Mouse (Mus musculus): ENCODE measurements around the gene Foxf2. TPM values are rescaled to one million over a fixed set of nuclear protein-coding genes. Genes with fewer than 3 reads are reported as not detected.

The Foxf2 gene
- 3.5 and 3.9 TPM in 2 replicates for polyA plus RNA-seq (2016; fragmentation: Nextera tagmentation; extraction: Ambion mirVana)

GRCm38 (mm10) chr13:31625333-31626101 lies at the start of gene Foxf2:
Foxf2 (plus strand) TSS chr13:31625816.
- DNase-seq (ENCODE audit: extremely low spot score, low spot score): peak; percentile 39
- Histone ChIP-seq H3K4me3 (peak within 1 kb of the TSS; percentile 55), H3K36me3 (replicated peaks) (no peaks in the 10 kb centered on the region), H3K4me1 (peaks cover 55% of the 10 kb centered on the region), H3K27ac (peak within 1 kb of the TSS; percentile 73), H3K9me3 (no peaks in the 10 kb centered on the region), H3K27me3 (ENCODE audit: poor library complexity, severe bottlenecking) (peaks cover 100% of the 10 kb centered on the region)
- under 1% methylated on average over 64 of the region's 74 CpGs for WGBS

- Histone ChIP-seq H3K9me3 (no peaks in the 10 kb centered on the region), H3K27ac (no peak overlapping the region), H3K27me3 (ENCODE audit: poor library complexity, severe bottlenecking) (peaks cover 3% of the 10 kb centered on the region; the same call in 1 of the 2 replicates), H3K4me1 (peaks cover 24% of the 10 kb centered on the region), H3K4me3 (no peak overlapping the region), H3K36me3 (replicated peaks) (no peaks in the 10 kb centered on the region)
- DNase-seq (ENCODE audit: extremely low spot score, low spot score): no peak
- 62% methylated on average over 4 of the region's 4 CpGs for WGBS
Measured at GRCm38 (mm10) chr13:31576696-31577095, 48.9 kb upstream of the Foxf2 start.

- no peak for DNase-seq (ENCODE audit: extremely low spot score, low spot score)
- H3K4me3 ChIP-seq: no peak overlapping the region
- no peaks in the 10 kb centered on the region for H3K9me3 ChIP-seq
- H3K27me3 ChIP-seq (ENCODE audit: poor library complexity, severe bottlenecking): peaks cover 3% of the 10 kb centered on the region; the same call in 1 of the 2 replicates
- H3K4me1 ChIP-seq: peaks cover 24% of the 10 kb centered on the region
- no peak overlapping the region for H3K27ac ChIP-seq
- WGBS: 30% methylated on average over 6 of the region's 6 CpGs
- no peaks in the 10 kb centered on the region for H3K36me3 ChIP-seq (replicated peaks)
Measured at GRCm38 (mm10) chr13:31577576-31577975, 48.0 kb upstream of the Foxf2 start.

- H3K9me3 ChIP-seq: no peaks in the 10 kb centered on the region
- H3K27ac ChIP-seq: no peak overlapping the region
- 43% methylated on average over 10 of the region's 10 CpGs for WGBS
- H3K36me3 ChIP-seq (replicated peaks): no peaks in the 10 kb centered on the region
- DNase-seq (ENCODE audit: extremely low spot score, low spot score): peak; percentile 18
- H3K4me3 ChIP-seq: no peak overlapping the region
- H3K4me1 ChIP-seq: peaks cover 24% of the 10 kb centered on the region
- peaks cover 3% of the 10 kb centered on the region; the same call in 1 of the 2 replicates for H3K27me3 ChIP-seq (ENCODE audit: poor library complexity, severe bottlenecking)
Measured at GRCm38 (mm10) chr13:31578389-31578788, 47.2 kb upstream of the Foxf2 start.

DNA sequence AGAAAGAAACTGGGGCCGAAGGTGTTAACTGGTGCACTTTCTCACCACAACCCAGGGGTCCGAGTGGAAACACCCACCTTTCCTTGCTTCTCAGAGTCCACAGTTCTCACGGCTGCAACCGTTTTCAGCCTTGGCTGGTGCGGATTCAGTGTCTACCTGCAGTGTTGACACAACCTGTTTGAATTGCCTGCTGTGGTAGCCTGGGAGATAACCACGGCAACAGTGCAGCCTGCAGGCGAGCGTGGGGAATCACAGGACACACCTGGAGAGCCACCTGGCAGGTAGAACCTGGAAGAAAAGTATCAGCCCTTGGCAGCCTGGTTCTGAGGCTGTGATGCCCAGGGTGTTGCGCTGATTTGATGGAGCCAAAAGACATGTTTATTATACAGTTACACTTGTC lies 45.8 kb upstream of the Foxf2 start:
- DNase-seq (ENCODE audit: extremely low spot score, low spot score): no peak
- Histone ChIP-seq H3K27me3 (ENCODE audit: poor library complexity, severe bottlenecking) (peaks cover 3% of the 10 kb centered on the region; the same call in 1 of the 2 replicates), H3K9me3 (no peaks in the 10 kb centered on the region), H3K36me3 (replicated peaks) (no peaks in the 10 kb centered on the region), H3K27ac (no peak overlapping the region), H3K4me3 (no peak overlapping the region), H3K4me1 (peaks cover 24% of the 10 kb centered on the region)
- WGBS: 67% methylated on average over 9 of the region's 9 CpGs

DNA sequence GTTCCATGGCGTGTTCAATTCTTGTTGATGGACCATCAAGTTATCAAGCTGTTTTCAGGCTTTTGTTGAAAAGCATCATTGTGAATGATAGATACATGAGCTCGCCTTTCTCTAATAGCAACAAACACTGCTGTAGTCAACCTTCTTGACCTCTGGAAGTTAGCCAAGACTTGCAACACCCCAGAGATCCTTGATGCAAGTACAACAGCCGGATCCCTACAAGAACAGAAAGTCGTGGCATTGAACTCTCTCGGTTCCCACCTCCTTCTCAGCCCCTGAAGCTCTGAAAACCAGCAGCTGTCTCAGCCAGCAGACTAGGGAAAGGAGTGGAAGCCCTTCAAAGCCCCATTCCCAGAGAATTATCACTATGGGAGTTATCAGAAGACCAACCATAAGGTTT lies 38.3 kb upstream of the Foxf2 start:
- 82% methylated on average over 5 of the region's 5 CpGs for WGBS
- Histone ChIP-seq H3K36me3 (replicated peaks) (no peaks in the 10 kb centered on the region), H3K9me3 (no peaks in the 10 kb centered on the region), H3K27ac (no peak overlapping the region), H3K4me1 (no peaks in the 10 kb centered on the region), H3K27me3 (ENCODE audit: poor library complexity, severe bottlenecking) (no peaks in the 10 kb centered on the region), H3K4me3 (no peak overlapping the region)
- DNase-seq (ENCODE audit: extremely low spot score, low spot score): no peak

DNA sequence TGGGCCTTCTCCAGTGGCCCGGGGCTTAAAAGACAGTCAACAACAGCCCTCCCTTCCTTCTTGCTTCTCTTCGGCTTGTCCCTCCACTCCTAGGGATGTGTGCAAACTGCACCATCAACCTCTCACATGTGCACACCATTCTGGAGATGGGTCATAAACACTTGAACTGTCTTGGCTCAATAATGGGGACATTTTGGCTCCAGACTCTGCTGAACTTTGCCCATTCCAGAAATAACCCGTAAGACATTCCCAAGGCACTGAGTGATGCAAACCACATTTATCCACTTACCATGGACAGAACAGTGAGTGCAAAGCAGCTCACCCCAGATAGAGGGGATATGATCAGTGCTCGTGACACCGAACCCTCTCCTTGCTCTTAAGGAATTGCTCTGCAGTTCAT lies 26.0 kb upstream of the Foxf2 start:
- no peaks in the 10 kb centered on the region for H3K9me3 ChIP-seq
- DNase-seq (ENCODE audit: extremely low spot score, low spot score): no peak
- H3K27me3 ChIP-seq (ENCODE audit: poor library complexity, severe bottlenecking): no peaks in the 10 kb centered on the region
- 86% methylated on average over 5 of the region's 5 CpGs for WGBS
- no peaks in the 10 kb centered on the region for H3K4me1 ChIP-seq
- no peaks in the 10 kb centered on the region for H3K36me3 ChIP-seq (replicated peaks)
- H3K27ac ChIP-seq: no peak overlapping the region
- no peak overlapping the region for H3K4me3 ChIP-seq

GRCm38 (mm10) chr13:31603964-31604363 lies 21.7 kb upstream of the Foxf2 start:
- no peaks in the 10 kb centered on the region for H3K9me3 ChIP-seq
- no peak overlapping the region for H3K4me3 ChIP-seq
- H3K36me3 ChIP-seq (replicated peaks): no peaks in the 10 kb centered on the region
- no peak overlapping the region for H3K27ac ChIP-seq
- H3K4me1 ChIP-seq: no peaks in the 10 kb centered on the region
- 83% methylated on average over 6 of the region's 6 CpGs for WGBS
- 0 out of 2 replicates have a peak, but pooled peaks cover 3% of the 10 kb centered on the region for H3K27me3 ChIP-seq (ENCODE audit: poor library complexity, severe bottlenecking)
- no peak for DNase-seq (ENCODE audit: extremely low spot score, low spot score)

- Histone ChIP-seq H3K4me1 (peaks cover 27% of the 10 kb centered on the region), H3K4me3 (no peak overlapping the region), H3K36me3 (replicated peaks) (no peaks in the 10 kb centered on the region), H3K9me3 (no peaks in the 10 kb centered on the region), H3K27me3 (ENCODE audit: poor library complexity, severe bottlenecking) (peaks cover 98% of the 10 kb centered on the region), H3K27ac (no peak overlapping the region)
- WGBS: 1% methylated on average over 38 of the region's 38 CpGs
- DNase-seq (ENCODE audit: extremely low spot score, low spot score): peak; percentile 31
Measured at GRCm38 (mm10) chr13:31614724-31615465, 10.7 kb upstream of the Foxf2 start.

DNA sequence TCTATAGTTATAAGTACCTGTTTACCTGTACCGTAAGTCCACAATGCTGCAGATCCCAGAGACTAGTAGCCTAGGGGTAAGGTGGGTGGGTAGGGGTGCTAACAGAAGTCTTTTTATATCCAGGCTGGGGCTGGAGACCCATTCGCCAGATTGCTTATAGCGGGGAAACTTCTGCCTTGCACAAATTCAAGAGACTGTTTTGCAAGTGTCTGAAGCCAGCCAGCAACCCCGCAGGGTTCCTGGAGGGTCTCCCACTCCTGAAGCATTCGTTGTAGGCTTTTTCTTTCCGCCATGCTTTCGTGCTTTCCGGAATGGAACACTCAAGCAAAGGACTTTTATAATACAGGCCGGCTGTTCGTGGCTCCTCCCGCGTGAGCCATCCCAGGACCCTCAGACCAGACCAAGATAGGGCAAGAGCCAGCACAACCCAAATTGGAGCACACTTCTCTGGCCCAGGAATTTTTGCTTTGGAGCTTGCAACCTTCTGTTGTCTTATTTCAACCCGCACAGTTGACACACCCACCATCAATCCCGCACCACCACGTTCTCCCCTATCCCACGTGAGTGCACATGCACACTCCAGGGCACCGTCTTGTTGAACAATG lies 10.0 kb upstream of the Foxf2 start:
- Histone ChIP-seq H3K27ac (no peak overlapping the region), H3K36me3 (replicated peaks) (no peaks in the 10 kb centered on the region), H3K9me3 (no peaks in the 10 kb centered on the region), H3K4me1 (peaks cover 34% of the 10 kb centered on the region), H3K4me3 (no peak overlapping the region), H3K27me3 (ENCODE audit: poor library complexity, severe bottlenecking) (peaks cover 100% of the 10 kb centered on the region)
- 1% methylated on average over 17 of the region's 17 CpGs for WGBS
- peak; percentile 23 for DNase-seq (ENCODE audit: extremely low spot score, low spot score)

- H3K9me3 ChIP-seq: no peaks in the 10 kb centered on the region
- peaks cover 100% of the 10 kb centered on the region for H3K27me3 ChIP-seq (ENCODE audit: poor library complexity, severe bottlenecking)
- no peaks in the 10 kb centered on the region for H3K36me3 ChIP-seq (replicated peaks)
- DNase-seq (ENCODE audit: extremely low spot score, low spot score): peak; percentile 23
- peak overlapping the region; percentile 39 for H3K4me3 ChIP-seq
- 1% methylated on average over 12 of the region's 12 CpGs for WGBS
- peaks cover 35% of the 10 kb centered on the region for H3K4me1 ChIP-seq
- H3K27ac ChIP-seq: no peak overlapping the region
Measured at GRCm38 (mm10) chr13:31618001-31618400, 7.6 kb upstream of the Foxf2 start.

GRCm38 (mm10) chr13:31618416-31618815 lies 7.2 kb upstream of the Foxf2 start:
- peak overlapping the region; percentile 39 for H3K4me3 ChIP-seq

More at GRCm38 (mm10) chr13:31618416-31618815, 7.2 kb upstream of the Foxf2 start:
- Histone ChIP-seq H3K9me3 (no peaks in the 10 kb centered on the region), H3K27ac (no peak overlapping the region), H3K4me1 (peaks cover 35% of the 10 kb centered on the region), H3K27me3 (ENCODE audit: poor library complexity, severe bottlenecking) (peaks cover 100% of the 10 kb centered on the region), H3K36me3 (replicated peaks) (no peaks in the 10 kb centered on the region)
- WGBS: under 1% methylated on average over 14 of the region's 14 CpGs
- DNase-seq (ENCODE audit: extremely low spot score, low spot score): peak; percentile 71
